Mouse (Mus musculus): Measurements from ENCODE around the gene Cited2.

DNA sequence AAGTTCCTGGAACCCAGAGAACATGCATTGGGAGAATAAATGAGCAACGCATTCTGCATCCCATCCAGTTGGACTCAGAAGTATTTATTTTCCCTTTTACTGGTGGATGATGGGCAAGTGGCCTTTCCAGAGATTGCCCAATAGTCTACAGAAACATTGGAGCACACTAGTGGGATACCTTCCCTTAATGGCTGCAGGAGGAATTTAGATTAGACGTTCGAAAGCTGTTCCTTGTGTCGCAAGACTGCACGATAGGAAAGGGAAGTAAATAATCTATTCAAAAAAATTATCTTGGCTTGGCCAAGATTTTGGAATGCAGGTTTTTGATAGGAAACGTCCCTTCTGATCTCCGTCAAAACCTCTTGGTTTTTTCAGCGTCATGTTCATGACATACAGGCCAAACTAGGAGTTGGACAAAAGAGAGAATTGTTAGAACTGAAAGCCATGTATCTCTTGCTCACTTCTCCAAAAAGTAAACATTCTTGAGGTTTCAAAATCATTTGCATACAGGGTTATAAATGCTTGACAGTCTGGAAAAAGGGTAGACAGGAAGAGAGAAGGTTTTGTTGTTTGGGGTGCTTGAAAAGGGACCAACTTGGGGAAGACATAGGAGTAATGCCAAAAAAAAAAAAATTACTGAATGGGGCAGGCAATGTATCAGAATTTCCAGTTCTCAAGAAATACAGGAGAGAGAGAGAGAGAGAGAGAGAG lies 2.0 kb upstream of the Cited2 start:
- no peak for TF ChIP-seq CTCF (conservative IDR thresholded peaks at IDR 0.05; ENCODE audit: low read length)
- no peak for TF ChIP-seq POU5F1 (IDR thresholded peaks at IDR 0.05; ENCODE audit: borderline replicate concordance, low read length)
